Mouse (Mus musculus): ENCODE data around the gene B3gnt2. TPM values are rescaled to one million over a fixed set of nuclear protein-coding genes. Genes with fewer than 3 reads are reported as not detected.

Gene B3gnt2
- 11.0 and 12.7 TPM in 2 replicates for polyA plus RNA-seq (2015; fragmentation: Nextera tagmentation; extraction: Ambion mirVana)

- Histone ChIP-seq H3K4me2 (ENCODE audit: low read depth, low read length) (peak within 1 kb of the TSS; percentile 90), H3K4me1 (replicated peaks; ENCODE audit: control insufficient read depth, insufficient read depth, low read length) (peaks cover 22% of the 10 kb centered on the region), H3K9me3 (ENCODE audit: control insufficient read depth, low read length) (no peaks in the 10 kb centered on the region), H3K27me3 (ENCODE audit: control insufficient read depth, insufficient read depth, low read depth, low read length) (peaks cover 9% of the 10 kb centered on the region), H3K36me3 (ENCODE audit: control insufficient read depth, insufficient read depth, low read length) (no peaks in the 10 kb centered on the region), H3K9ac (ENCODE audit: low read length) (peak within 1 kb of the TSS; percentile 88), H3K27ac (ENCODE audit: low read length) (peak within 1 kb of the TSS; percentile 97), H3K4me3 (ENCODE audit: low read length) (peak within 1 kb of the TSS; percentile 85)
- ATAC-seq (ENCODE audit: low read depth): peak; percentile 23
- 6% methylated on average over 41 of the region's 41 CpGs for WGBS
Observed at GRCm38 (mm10) chr11:22860335-22861227, at the start of gene B3gnt2. B3gnt2 (minus strand) TSS chr11:22860961.

- Histone ChIP-seq H3K4me3 (ENCODE audit: low read length) (no peak overlapping the region), H3K27me3 (ENCODE audit: control insufficient read depth, insufficient read depth, low read depth, low read length) (no peaks in the 10 kb centered on the region), H3K36me3 (ENCODE audit: control insufficient read depth, insufficient read depth, low read length) (no peaks in the 10 kb centered on the region), H3K9ac (ENCODE audit: low read length) (no peak overlapping the region), H3K4me2 (ENCODE audit: low read depth, low read length) (no peak overlapping the region), H3K27ac (ENCODE audit: low read length) (no peak overlapping the region), H3K9me3 (ENCODE audit: control insufficient read depth, low read length) (no peaks in the 10 kb centered on the region), H3K4me1 (replicated peaks; ENCODE audit: control insufficient read depth, insufficient read depth, low read length) (no peaks in the 10 kb centered on the region)
- ATAC-seq (ENCODE audit: low read depth): no peak
Observed at GRCm38 (mm10) chr11:22906453-22906865, 45.7 kb upstream of the B3gnt2 start.

GRCm38 (mm10) chr11:22902923-22903322, 42.2 kb upstream of the B3gnt2 start:
- no peak overlapping the region for H3K9ac ChIP-seq (ENCODE audit: low read length)
- no peak overlapping the region for H3K4me3 ChIP-seq (ENCODE audit: low read length)
- no peak overlapping the region for H3K27ac ChIP-seq (ENCODE audit: low read length)
- H3K36me3 ChIP-seq (ENCODE audit: control insufficient read depth, insufficient read depth, low read length): peaks cover 14% of the 10 kb centered on the region
- H3K4me2 ChIP-seq (ENCODE audit: low read depth, low read length): no peak overlapping the region
- ATAC-seq (ENCODE audit: low read depth): no peak
- H3K27me3 ChIP-seq (ENCODE audit: control insufficient read depth, insufficient read depth, low read depth, low read length): no peaks in the 10 kb centered on the region
- 59% methylated on average over 2 of the region's 2 CpGs for WGBS
- H3K9me3 ChIP-seq (ENCODE audit: control insufficient read depth, low read length): no peaks in the 10 kb centered on the region
- H3K4me1 ChIP-seq (replicated peaks; ENCODE audit: control insufficient read depth, insufficient read depth, low read length): no peaks in the 10 kb centered on the region

GRCm38 (mm10) chr11:22900041-22900440, 39.3 kb upstream of the B3gnt2 start:
- H3K27me3 ChIP-seq (ENCODE audit: control insufficient read depth, insufficient read depth, low read depth, low read length): no peaks in the 10 kb centered on the region
- H3K36me3 ChIP-seq (ENCODE audit: control insufficient read depth, insufficient read depth, low read length): peaks cover 14% of the 10 kb centered on the region
- no peaks in the 10 kb centered on the region for H3K9me3 ChIP-seq (ENCODE audit: control insufficient read depth, low read length)
- WGBS: 71% methylated on average over 3 of the region's 3 CpGs
- no peak overlapping the region for H3K4me3 ChIP-seq (ENCODE audit: low read length)
- H3K9ac ChIP-seq (ENCODE audit: low read length): no peak overlapping the region
- ATAC-seq (ENCODE audit: low read depth): no peak
- H3K27ac ChIP-seq (ENCODE audit: low read length): no peak overlapping the region
- no peaks in the 10 kb centered on the region for H3K4me1 ChIP-seq (replicated peaks; ENCODE audit: control insufficient read depth, insufficient read depth, low read length)
- no peak overlapping the region for H3K4me2 ChIP-seq (ENCODE audit: low read depth, low read length)

- no peaks in the 10 kb centered on the region for H3K27me3 ChIP-seq (ENCODE audit: control insufficient read depth, insufficient read depth, low read depth, low read length)
- no peak overlapping the region for H3K4me2 ChIP-seq (ENCODE audit: low read depth, low read length)
- H3K9me3 ChIP-seq (ENCODE audit: control insufficient read depth, low read length): no peaks in the 10 kb centered on the region
- H3K4me3 ChIP-seq (ENCODE audit: low read length): no peak overlapping the region
- ATAC-seq (ENCODE audit: low read depth): no peak
- H3K27ac ChIP-seq (ENCODE audit: low read length): no peak overlapping the region
- no peak overlapping the region for H3K9ac ChIP-seq (ENCODE audit: low read length)
- no peaks in the 10 kb centered on the region for H3K4me1 ChIP-seq (replicated peaks; ENCODE audit: control insufficient read depth, insufficient read depth, low read length)
- H3K36me3 ChIP-seq (ENCODE audit: control insufficient read depth, insufficient read depth, low read length): peaks cover 14% of the 10 kb centered on the region
- WGBS: 94% methylated on average over 4 of the region's 4 CpGs
Observed at GRCm38 (mm10) chr11:22897642-22898041, 36.9 kb upstream of the B3gnt2 start.

- Histone ChIP-seq H3K4me1 (replicated peaks; ENCODE audit: control insufficient read depth, insufficient read depth, low read length) (no peaks in the 10 kb centered on the region), H3K4me2 (ENCODE audit: low read depth, low read length) (no peak overlapping the region), H3K4me3 (ENCODE audit: low read length) (no peak overlapping the region), H3K9ac (ENCODE audit: low read length) (no peak overlapping the region), H3K27ac (ENCODE audit: low read length) (no peak overlapping the region), H3K36me3 (ENCODE audit: control insufficient read depth, insufficient read depth, low read length) (peaks cover 14% of the 10 kb centered on the region), H3K9me3 (ENCODE audit: control insufficient read depth, low read length) (no peaks in the 10 kb centered on the region), H3K27me3 (ENCODE audit: control insufficient read depth, insufficient read depth, low read depth, low read length) (no peaks in the 10 kb centered on the region)
- 79% methylated on average over 4 of the region's 4 CpGs for WGBS
- no peak for ATAC-seq (ENCODE audit: low read depth)
Observed at GRCm38 (mm10) chr11:22897127-22897526, 36.4 kb upstream of the B3gnt2 start.

GRCm38 (mm10) chr11:22893075-22893474, 32.3 kb upstream of the B3gnt2 start:
- WGBS: 60% methylated on average over 3 of the region's 3 CpGs
- ATAC-seq (ENCODE audit: low read depth): no peak
- H3K4me1 ChIP-seq (replicated peaks; ENCODE audit: control insufficient read depth, insufficient read depth, low read length): no peaks in the 10 kb centered on the region

GRCm38 (mm10) chr11:22892466-22892865, 31.7 kb upstream of the B3gnt2 start:
- Histone ChIP-seq H3K36me3 (ENCODE audit: control insufficient read depth, insufficient read depth, low read length) (no peaks in the 10 kb centered on the region), H3K4me1 (replicated peaks; ENCODE audit: control insufficient read depth, insufficient read depth, low read length) (no peaks in the 10 kb centered on the region), H3K9me3 (ENCODE audit: control insufficient read depth, low read length) (no peaks in the 10 kb centered on the region), H3K4me2 (ENCODE audit: low read depth, low read length) (no peak overlapping the region), H3K27me3 (ENCODE audit: control insufficient read depth, insufficient read depth, low read depth, low read length) (no peaks in the 10 kb centered on the region), H3K4me3 (ENCODE audit: low read length) (no peak overlapping the region), H3K27ac (ENCODE audit: low read length) (no peak overlapping the region), H3K9ac (ENCODE audit: low read length) (no peak overlapping the region)
- 70% methylated on average over 6 of the region's 6 CpGs for WGBS
- no peak for ATAC-seq (ENCODE audit: low read depth)

More at GRCm38 (mm10) chr11:22893075-22893474, 32.3 kb upstream of the B3gnt2 start:
- H3K9me3 ChIP-seq (ENCODE audit: control insufficient read depth, low read length): no peaks in the 10 kb centered on the region
- H3K27me3 ChIP-seq (ENCODE audit: control insufficient read depth, insufficient read depth, low read depth, low read length): no peaks in the 10 kb centered on the region
- no peak overlapping the region for H3K9ac ChIP-seq (ENCODE audit: low read length)
- H3K4me2 ChIP-seq (ENCODE audit: low read depth, low read length): no peak overlapping the region
- H3K27ac ChIP-seq (ENCODE audit: low read length): no peak overlapping the region
- H3K36me3 ChIP-seq (ENCODE audit: control insufficient read depth, insufficient read depth, low read length): 0 out of 2 replicates have a peak, but pooled peaks cover under 1% of the 10 kb centered on the region
- H3K4me3 ChIP-seq (ENCODE audit: low read length): no peak overlapping the region

- Histone ChIP-seq H3K9ac (ENCODE audit: low read length) (no peak overlapping the region), H3K4me3 (ENCODE audit: low read length) (no peak overlapping the region), H3K36me3 (ENCODE audit: control insufficient read depth, insufficient read depth, low read length) (no peaks in the 10 kb centered on the region), H3K9me3 (ENCODE audit: control insufficient read depth, low read length) (no peaks in the 10 kb centered on the region), H3K4me2 (ENCODE audit: low read depth, low read length) (no peak overlapping the region), H3K4me1 (replicated peaks; ENCODE audit: control insufficient read depth, insufficient read depth, low read length) (0 out of 2 replicates have a peak, but pooled peaks cover 2% of the 10 kb centered on the region), H3K27me3 (ENCODE audit: control insufficient read depth, insufficient read depth, low read depth, low read length) (no peaks in the 10 kb centered on the region), H3K27ac (ENCODE audit: low read length) (no peak overlapping the region)
- ATAC-seq (ENCODE audit: low read depth): no peak
- whole genome bisulfite sequencing: 82% methylated on average over 7 of the region's 7 CpGs
Observed at GRCm38 (mm10) chr11:22891876-22892275, 31.1 kb upstream of the B3gnt2 start.
